Mouse (Mus musculus) lung, postnatal 36 days (tissue): ENCODE measurements around the gene Nav3.

Experiments used
- DNase-seq: peaks from one replicate; pipeline ENCODE4 v3.0.0; 2022; ENCODE audit warnings: mixed read lengths

Nav3 gene

DNA sequence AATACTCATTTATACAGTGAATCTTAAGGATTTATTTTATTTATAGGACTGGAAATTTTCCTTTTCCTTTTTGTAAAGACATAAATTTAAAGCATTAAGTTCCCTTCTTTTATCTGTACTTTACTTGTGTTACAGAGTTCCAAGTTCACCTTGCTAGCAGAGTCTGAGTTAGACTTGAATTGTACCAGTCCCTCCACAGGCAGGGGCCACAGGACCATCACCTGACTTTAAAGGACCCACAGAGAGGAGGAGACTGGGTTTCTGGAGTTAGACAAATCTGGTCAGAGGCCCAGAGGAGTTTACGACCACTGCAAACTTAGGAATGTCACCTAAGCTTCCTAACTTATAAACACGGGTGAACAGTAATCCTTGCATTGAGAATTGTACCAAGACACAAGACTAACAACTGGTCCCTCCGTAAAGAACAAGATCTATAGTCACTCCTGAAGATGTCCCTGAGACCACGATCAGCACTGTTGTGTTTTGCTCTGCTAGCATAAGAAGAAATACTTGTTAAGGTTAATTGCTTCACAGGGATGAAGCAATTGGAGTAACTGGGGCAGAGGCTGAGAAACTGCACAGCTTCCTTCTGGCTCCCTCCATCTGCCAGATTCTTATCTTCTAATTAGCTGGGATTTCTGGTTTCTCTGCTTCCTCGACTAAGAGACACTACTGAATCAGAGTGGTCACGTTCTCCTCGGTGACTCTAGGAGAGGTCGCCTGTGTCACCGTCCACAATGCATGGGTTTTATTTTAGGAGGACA lies 550.2 kb downstream of the Nav3 start:
- no peak for DNase-seq

DNA sequence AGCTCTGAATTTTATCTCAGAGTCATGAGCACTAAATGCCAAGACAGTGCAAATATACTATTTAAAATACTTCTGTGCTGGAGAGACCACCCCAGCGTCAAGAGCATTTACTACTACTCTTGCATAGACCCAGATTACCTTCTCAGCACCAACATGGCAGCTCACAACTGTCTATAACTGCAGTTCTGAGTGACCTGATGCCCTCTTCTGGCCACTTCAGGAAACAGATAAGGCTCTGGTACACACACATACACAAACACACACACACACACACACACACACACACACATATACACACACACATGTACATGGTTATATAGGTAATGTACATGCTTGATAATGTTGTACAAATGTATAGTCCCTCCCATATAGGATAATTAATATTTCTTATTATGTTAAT lies 551.2 kb downstream of the Nav3 start:
- no peak for DNase-seq

DNA sequence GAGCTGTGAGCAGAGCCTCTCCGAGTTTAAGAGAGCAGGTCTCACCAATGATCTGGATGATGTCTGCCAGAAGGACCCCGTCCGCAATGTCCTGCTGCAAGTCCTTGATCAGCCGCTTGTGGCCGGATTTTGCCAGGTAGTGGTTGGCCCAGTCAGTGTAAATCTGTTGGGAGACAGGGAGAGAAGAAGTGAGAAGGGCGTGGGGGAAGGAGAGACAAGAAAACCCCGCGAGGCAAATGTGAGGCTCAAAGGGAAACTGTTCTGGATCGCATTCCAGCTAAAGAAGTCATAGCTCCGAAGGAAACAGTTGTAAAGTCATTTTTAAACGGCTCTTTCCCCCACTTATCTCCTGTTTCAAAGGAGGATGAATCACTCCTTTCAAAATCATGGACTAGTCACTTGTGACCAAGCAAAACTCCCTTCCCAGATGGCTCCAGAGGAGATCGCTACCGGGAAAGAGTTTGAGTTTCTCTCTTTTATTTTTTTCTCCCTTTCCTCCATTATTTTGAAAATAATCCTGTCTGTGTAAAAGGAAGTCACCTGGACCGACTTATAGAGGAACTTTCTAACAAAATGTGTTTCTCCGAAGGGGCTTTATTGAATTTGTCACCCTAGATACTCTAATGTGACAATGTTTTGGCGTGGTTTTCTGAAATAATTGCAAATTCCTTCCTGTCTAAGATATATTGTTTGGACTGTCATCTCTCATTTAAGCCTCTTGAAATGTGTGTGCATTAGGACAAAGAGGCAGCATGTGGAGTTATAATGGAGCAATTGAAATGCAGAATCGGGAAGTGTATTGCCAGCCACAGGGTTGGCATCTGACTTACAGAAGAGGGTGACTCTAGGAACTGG lies 552.1 kb downstream of the Nav3 start:
- DNase-seq = no peak

DNA sequence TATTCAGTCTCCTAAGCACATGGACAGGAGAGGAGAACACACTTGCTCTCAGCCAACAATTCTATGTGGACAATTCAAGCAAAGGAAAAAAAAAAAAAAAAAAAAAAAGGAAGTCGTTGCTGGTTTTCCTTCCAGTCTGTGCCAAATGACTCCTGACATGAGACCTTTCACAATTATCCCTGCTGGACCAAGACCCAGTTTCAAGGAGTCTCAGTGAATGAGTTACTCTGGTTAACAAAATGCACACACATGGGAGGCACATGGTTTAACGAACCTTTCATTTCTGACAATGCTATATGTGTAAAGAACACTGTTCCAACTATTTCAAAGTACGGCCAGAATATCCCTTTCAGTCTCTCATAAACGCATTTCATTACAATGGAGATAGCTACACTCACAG lies 552.8 kb downstream of the Nav3 start:
- DNase-seq = no peak

DNA sequence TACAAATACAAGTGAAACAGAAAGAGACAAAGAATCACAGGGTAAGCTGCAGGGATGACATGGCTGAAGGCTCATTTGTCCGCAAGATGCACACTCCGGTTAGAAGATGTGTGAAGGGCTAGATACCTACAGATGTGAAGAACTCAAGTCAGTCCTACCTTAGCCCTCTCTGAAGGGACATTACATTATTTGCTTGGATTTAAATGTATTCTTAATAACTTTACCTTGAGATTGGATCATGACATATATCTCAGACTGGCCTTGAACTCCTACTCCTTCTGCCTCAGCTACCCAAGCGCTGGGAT lies 566.9 kb downstream of the Nav3 start:
- DNase-seq = no peak

DNA sequence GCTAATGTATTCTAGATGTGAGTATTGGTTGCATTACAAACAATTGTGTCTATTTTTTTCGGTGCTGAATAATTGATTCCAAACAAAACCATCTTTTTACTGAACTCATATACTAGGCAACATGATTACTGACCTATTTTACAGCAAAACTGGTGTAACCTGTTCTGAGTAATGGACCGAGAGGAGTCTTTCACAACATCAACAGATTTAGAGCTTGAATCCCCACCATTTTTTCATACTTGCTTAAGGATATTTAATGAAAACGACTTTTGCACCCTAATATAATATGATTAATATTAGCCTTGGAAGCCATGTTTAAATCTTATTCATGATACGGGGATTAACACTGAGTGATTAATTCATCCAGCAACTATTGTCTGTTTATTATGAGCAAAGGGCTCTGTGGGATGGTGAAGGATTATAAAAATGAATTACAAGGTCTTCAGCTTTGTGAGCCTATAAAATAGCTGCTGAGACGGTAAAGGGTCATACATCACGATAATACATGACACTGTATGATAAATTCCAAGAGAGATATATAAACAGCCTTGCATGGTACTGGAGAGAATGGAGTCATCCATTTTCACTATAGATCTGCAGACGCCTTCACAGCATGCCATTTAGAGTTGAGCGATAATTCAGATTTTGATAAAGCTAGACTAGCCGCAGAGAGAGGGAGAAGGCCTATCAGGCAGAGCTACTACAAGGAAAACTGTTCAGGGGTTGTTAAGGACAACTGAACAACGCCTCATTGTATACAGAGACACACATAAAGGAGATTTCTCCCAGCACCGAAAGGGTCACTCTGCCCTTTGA lies 567.4 kb downstream of the Nav3 start:
- no peak for DNase-seq

DNA sequence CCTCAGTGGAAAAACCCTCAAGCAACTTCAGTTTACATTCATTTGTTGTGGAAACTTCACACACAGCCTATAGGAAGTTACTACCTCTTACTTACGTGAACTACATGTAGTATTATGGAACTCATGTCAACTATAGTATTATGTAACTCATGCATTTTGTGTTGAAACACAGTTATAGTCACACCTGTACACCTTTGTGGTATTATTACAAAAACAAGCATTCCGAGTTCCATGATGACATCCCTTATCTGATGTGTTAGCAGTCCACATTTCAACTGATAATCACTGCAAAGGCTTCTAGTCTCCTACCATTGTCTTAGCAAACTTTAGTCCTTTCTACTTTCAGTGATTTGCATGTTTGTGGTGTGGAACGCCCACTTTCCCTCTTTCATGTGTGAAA lies 568.8 kb downstream of the Nav3 start:
- no peak for DNase-seq

DNA sequence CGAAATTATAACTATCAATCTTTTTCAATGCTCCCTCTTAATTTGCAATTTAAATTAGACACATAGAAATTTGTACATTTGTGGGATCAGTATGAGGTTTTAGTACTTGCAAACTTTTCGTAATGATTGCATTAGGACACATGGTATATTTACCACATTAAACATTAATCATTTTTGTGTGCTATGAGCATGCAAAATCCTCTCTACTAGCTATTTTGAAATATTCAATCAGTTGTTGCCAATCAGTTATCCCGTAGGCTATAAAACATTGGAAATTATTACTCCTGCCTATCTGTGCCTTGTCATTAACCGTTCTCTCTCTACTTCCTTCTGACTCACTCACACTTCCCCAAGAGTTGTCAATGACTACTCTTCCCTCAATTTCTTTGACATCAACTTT lies 579.9 kb downstream of the Nav3 start:
- no peak for DNase-seq

DNA sequence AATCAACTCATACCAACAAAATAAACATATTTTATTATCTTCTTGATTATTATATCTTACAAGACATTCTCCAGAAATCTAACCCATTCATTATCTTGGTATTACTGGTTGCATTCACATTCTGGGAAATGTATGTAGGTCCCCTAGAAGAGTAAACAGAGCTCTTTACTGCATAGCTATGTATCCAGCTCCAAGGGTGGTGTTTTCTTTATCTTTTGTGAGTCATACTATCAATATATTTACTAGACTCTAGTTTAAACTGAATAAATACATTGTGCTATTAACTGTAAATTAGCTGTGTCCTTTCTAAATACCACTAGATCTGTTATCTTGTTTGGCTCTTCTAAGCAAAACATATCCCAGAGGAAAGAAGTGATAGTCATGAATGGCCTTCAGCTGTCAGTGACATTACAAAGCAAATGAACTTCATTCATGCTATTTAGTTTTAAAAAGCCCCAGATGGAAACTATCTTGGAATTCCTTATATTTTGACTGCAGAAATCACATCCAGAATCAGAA lies 580.6 kb downstream of the Nav3 start:
- DNase-seq = no peak

DNA sequence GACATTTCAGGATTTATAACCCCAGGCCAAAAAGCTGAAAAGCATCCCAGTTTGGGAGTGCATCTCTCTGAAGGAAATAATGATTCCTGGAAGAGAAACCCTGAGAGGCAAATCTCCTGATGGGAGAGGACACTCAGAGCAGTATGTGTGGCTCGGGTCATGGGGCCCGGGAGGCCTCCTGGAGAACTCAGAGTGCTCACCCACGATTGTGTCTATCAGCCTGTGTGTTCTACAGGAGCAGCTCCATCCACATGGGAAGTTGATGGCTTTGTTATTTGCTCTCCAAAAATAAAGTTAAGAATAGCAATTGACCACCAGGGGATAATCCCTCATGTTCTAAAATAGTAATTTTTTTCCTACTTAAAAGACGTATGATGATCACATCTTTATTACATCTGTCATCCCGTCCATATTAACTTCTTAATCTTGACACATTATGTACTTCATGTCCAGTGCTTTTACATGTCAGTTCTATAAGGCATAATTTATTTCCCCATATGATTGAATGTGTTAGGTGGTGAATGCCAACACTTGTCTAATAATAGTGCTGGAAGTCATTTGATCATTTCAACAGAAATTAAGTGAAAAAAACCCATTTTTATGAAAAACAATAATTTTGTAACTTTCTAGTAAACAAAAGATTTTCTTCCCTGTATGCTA lies 581.2 kb downstream of the Nav3 start:
- no peak for DNase-seq

DNA sequence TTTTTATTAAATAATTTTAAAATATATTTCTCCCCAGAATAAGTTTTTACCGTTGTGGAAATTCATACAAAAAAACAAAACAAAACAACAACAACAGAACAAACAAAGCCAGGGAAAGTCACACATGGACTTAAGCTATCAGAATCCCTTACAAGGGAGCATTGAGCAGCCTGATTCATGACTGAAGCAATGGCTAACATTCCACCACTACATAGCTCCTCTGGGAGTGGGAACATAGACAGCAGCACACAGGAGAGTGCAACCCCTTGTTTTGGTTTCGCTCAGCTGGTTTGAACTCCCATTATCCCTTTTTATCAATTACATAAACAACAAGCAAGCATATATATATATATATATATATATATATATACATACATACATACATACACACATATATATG lies 589.9 kb downstream of the Nav3 start:
- no peak for DNase-seq

DNA sequence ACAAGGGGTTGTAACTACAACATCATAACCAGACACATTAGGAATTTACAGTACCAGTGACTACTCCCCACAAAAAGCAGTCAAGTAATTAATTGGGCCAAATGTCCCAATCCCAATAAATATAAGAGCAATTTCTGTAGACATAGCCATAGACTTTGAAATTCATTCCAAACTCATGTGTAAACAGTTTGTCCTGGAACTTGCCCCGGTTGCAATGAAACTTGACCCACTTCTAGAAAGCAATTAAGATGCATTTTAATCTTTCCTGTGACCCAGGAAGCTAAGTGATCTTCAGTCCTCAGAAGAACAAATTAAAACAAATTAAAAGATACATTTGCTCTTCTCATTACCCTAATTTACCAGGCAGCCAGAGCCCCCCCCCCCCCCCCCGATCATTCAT lies 590.6 kb downstream of the Nav3 start:
- DNase-seq = no peak

DNA sequence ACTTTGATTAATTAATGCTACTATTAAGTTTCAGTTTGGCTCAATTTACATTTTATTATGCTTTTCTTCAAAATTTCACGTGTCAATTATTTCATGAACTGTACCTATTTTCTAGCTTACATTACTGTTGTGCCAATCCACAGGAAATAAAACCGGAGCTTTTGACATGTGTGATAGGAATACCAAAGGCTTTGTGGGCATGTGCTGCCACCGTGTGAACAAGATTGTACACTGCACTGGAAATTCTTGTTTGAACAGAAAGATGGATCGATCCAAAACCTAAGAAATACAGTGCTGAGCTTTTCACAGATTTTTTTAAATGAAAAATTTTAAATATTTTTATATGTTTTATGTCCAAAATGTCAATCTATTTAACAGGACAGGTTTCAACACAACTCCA lies 591.3 kb downstream of the Nav3 start:
- DNase-seq = peak; percentile 14

DNA sequence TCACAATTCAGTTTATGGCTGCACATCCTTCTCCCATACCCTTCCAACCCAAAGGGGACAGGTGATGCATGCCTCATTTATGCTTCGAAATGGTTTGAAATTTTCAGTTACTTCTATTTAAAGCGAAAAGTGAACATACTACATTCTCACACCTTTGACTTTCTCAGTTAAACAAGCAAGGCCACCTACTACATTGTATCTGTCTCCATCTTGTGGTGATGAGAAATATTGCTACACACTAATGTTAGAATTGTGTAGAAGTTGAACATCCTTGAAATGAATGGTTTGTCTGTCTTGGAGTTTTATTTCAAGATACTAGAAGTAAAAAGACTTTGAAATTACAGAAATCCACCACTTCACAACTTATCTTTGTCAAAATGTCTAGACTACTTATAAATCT lies 594.7 kb downstream of the Nav3 start:
- no peak for DNase-seq

DNA sequence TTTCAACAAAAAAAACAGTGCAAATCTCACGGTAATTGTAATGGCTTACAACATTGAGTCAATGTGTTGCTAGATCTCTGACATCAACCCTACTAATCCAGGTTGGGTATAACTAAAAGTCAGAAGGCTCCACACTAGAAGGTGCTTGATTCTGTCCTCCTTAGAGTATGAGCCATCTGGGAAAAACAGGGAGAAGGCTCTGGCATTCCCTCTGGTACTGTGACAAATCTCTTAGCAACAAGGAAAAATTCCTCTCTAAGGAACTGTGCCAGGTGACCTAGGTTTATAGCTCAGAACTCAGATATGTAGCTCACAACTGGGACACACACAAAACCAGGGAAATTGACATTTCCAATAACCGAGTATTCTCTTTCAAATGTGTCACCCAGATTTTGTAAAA lies 597.4 kb downstream of the Nav3 start:
- DNase-seq = no peak

DNA sequence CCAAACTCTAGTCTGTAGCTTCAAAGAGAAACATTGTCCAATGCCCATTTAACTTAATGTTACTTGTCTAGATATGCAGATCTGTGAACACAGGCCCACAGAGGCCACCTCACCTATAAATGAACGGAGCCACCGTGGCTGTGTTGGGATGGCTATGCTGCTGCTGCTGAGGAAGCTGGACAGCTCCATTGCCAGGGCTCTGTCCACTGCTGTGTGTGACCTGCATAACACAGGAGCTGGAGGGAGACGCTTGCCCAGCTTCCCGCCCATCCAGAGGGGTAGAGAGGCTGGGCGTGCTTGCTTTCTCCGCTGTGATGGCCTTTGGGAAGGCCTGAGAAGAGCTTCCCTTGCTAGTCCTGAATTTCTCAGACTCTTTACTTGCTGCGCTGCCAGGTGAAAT lies 603.6 kb downstream of the Nav3 start:
- no peak for DNase-seq

DNA sequence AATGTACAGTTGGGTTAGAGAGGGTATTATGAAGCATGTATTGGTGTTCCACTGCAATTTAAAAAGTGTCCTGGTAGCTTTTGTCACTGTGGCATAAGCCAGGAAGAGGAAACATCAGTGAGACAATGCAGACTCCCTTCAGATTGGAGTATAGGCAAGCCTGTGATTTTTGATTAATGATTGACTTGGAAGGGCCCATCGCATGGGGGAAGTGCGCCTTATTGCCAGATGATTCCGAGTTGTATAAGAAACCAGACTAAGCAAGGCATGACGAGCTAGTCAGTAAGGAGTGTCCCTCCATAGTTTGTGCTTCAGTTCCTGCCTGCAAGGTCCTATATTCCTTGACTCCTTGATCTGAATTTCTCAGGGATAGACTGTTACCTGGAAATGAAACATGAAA lies 608.4 kb downstream of the Nav3 start:
- DNase-seq = no peak

DNA sequence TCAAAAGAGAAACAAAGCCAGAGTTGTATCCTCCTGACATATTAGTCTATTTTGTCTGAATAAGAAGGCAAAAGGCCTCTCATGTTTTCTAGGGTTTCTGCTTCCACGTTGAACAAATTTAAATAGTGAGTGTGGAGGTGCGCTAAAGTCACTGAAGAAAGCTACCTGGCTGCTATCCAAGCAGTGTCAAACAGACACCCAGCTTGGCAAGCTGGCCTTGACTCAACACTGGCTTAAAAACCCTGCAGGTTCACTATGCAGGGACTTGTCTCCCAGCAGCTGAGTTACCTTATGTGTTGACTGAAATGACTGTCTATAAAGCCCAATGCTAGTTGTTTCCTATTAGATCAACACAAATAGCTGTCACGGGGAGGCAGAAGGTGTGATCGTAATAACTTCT lies 612.3 kb downstream of the Nav3 start:
- no peak for DNase-seq

DNA sequence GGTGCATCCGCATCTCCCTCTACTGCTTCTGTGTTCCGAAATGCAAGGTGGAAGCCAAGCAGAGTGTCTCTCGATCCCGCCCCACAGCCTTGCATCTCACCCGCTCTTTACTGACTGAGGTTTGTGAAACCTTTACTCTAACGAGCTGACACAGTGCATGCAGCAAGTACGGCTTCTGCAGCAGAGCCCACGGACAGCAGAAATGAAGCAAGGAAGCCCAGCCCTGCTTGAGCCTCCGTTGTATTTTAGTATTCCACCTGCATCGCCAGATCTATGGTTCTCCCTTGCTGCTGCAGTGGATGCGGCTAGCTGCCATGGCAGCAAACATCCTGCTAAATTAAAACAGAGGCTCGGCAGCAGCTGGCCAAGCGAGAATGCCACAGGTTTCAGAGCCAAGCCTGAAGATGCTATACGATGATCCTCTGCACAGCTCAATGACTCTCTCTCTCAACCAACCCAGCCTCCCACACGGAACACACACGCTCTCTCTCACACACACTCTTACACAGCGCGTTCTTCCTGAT lies 623.2 kb downstream of the Nav3 start:
- DNase-seq = no peak

DNA sequence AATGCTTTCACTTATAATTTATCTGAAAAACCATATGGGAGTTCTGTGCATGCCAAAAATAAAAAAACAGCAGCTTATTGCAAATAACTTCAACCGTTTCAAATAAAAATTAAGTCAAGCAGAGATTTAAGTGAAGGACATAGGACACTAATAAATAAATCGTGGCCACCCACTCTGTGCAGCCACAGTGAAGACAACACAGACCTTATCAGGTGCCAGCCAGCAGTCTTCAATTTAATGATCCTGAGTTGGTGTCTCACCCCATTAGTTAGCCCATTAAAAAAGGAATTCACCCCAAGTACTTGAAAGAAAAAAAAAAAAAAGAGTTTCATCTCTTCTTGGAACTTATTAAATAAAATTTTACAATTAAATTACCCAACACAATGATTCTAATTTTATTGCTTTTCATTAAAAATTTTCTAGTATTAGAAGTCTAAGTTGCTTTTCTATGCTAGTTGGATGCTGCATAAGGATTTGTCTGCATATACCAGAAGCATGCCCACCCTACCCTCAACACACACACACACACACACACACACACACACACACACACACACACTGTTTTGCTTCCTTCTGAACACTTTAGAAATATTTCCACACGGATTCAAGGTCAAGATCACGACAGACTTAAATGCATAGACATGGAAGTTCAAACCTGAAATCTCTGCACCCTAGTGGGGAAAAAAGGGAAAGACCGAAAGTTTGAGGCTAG lies 649.1 kb downstream of the Nav3 start:
- DNase-seq = no peak

DNA sequence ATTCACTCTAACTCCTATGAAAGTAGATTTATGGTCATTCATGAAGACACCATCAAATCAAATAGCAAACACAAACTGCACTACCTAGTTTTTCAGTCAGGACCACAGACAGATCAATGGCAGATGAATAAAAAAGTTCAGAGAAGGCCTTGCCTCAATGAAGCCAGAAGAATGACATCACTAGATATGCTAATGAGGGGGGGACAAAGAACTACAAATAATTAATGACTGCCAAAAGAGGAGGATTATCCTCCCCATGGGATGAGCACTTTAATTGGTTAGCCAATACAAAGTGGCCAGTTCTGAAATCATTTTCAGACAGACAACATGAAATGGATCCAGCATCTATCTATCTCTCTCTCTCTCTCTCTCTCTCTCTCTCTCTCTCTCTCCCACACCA lies 652.6 kb downstream of the Nav3 start:
- no peak for DNase-seq

DNA sequence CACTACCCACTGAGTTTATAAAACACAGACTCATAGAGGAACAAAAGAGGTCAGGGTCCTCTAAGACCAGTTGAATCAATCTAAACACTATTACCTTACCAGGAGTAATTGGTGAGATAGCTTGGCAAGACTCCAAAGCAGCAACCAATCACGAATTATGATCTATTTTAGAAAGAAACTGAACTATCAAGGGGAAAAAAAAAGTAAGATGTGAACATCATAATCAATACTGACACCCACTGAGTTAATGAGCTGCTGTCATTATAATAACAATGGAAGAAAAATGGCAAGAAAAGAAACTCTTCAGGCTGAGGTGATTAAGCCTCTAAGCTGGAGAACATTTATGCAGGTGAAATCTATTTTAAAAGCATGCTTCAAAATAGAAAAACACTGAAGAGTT lies 653.8 kb downstream of the Nav3 start:
- DNase-seq = no peak
